Mouse (Mus musculus): ENCODE data around the gene Crocc2. TPM values are rescaled to one million over a fixed set of nuclear protein-coding genes. Genes with fewer than 3 reads are reported as not detected.

Crocc2 gene
- polyA plus RNA-seq, 1 experiment, result not detected

DNA sequence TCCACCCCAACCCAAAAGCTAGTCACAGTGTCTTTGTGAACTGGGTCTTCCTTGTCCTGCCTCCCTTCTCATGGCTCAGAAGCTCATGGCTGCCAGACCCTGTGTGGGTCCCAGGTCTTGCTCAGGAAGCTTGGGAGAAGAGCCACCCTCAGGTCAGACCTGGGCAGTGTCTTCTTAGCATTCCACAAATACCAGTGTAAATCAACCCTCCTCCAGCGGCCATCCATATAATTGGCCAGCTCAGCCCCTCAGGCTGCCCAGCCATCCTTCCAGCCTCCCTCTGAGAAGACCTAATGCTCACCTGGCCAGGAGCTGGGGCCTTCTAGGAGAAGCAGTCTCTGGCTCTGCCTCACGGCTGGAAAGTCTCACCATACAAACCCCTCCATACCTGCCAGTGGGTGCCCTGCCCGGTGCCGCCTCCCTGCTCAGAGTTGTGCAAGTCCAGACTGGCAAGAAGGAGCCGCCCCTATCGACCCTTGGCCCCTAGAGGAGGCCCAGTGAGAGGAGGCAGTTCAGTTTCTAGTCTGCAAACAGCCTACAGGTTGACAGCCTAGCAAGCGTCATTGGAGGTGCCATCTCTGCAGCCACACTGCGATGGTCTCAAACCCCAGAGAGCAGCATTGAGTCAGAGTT is 7.9 kb upstream of the Crocc2 start, which contains the start of gene 2310007B03Rik:
2310007B03Rik (minus strand) TSS at position 448 of the 633 bp plus-strand sequence.
- Histone ChIP-seq H3K27ac (ENCODE audit: insufficient read depth, low read depth, low read length) (no peak within 1 kb of the TSS), H3K4me3 (ENCODE audit: insufficient read depth, low read length) (no peak within 1 kb of the TSS), H3K4me1 (ENCODE audit: control insufficient read depth, insufficient read depth, low read length) (peaks cover 5% of the 10 kb centered on the region)
- TF ChIP-seq POLR2A (IDR thresholded peaks at IDR 0.05; ENCODE audit: borderline replicate concordance, low read depth, low read length) (no peak), CTCF (IDR thresholded peaks at IDR 0.05; ENCODE audit: low read depth, low read length) (no peak)

DNA sequence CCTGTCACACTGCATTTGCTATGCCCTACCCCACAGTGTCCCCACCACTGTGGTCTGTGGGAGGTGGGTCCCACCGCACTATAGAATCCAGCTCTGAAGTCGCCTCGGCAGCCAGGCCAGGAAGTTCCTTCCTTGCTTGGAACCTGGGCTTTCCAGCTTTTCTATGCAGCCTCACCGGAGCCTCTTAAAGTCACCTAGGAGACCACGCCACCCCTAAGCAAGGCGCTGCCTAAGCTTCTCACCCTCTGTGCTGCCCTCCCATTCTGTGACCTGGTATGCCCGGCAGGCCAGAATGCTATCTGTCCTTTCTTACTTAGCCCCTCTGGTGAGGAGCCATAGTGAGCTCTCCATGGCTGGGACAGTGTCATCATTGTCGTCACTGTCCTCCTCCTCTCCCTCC is 7.2 kb upstream of the Crocc2 start:
- H3K4me3 ChIP-seq (ENCODE audit: insufficient read depth, low read length), result no peak overlapping the region
- H3K27ac ChIP-seq (ENCODE audit: insufficient read depth, low read depth, low read length), result no peak overlapping the region
- H3K4me1 ChIP-seq (ENCODE audit: control insufficient read depth, insufficient read depth, low read length), result peaks cover 11% of the 10 kb centered on the region
- TF ChIP-seq CTCF (IDR thresholded peaks at IDR 0.05; ENCODE audit: low read depth, low read length) (no peak), POLR2A (IDR thresholded peaks at IDR 0.05; ENCODE audit: borderline replicate concordance, low read depth, low read length) (no peak)

DNA sequence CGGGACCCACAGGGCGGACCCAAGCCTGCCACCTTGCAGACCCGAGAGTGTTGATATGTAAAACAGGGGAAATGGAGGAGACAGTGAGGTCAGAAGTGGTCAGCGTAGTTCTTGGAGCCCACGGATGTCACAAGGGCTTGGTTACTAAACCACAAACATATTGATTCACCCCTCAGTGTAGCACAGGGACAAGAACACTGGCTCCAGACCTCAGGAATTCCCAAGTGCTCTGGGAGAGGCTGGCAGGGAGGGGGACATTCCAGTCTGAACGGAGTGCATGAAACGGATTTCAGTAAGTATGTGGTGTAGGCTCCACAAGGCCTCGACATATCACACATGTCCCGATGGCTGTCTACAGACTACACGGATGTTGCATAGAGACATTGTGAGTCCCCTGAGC is 6.6 kb upstream of the Crocc2 start:
- Histone ChIP-seq H3K4me3 (ENCODE audit: insufficient read depth, low read length) (no peak overlapping the region), H3K4me1 (ENCODE audit: control insufficient read depth, insufficient read depth, low read length) (peaks cover 17% of the 10 kb centered on the region), H3K27ac (ENCODE audit: insufficient read depth, low read depth, low read length) (no peak overlapping the region)
- TF ChIP-seq CTCF (IDR thresholded peaks at IDR 0.05; ENCODE audit: low read depth, low read length) (no peak), POLR2A (IDR thresholded peaks at IDR 0.05; ENCODE audit: borderline replicate concordance, low read depth, low read length) (no peak)

DNA sequence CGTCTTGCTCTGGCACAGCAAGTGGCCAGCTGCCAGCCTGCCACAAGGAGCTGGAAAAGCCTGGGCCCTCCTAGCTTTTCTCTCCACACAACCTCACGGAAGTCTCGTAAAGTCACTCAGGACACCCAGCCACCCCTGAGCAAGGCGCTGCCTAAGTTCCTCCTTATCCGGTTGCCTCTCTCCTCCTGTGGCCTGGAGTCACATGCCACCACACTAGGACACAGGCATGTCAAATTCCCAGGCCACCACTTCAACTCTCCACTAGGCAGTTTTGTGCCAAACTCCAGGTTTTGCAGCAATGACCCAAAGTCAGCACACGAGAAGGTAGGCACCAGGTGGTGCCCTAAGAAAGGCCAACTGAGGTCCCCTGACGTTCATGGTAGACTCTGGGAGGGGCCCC is 5.9 kb upstream of the Crocc2 start:
- TF ChIP-seq CTCF (IDR thresholded peaks at IDR 0.05; ENCODE audit: low read depth, low read length), result no peak
- no peak for TF ChIP-seq POLR2A (IDR thresholded peaks at IDR 0.05; ENCODE audit: borderline replicate concordance, low read depth, low read length)
- Histone ChIP-seq H3K4me1 (ENCODE audit: control insufficient read depth, insufficient read depth, low read length) (peaks cover 22% of the 10 kb centered on the region), H3K27ac (ENCODE audit: insufficient read depth, low read depth, low read length) (no peak overlapping the region), H3K4me3 (ENCODE audit: insufficient read depth, low read length) (no peak overlapping the region)

DNA sequence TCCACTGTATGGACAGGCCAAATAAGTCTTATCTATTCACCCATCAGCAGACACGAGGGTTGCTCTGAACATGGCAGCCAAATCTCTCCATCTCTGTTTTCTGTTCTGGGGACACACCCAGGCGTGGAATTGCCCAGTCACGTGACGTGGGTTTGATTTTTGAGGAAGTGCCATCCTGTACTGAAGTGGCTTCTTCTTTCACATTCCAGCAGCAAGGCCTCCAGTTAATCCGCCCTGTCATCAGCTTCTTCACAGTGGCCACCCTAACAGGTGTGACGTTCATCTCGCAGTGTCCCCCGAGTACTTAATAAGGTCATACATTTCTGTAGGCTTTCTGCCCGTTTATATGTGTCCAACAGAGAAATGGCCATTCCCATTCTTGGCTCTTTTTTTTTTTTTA is 3.1 kb upstream of the Crocc2 start:
- TF ChIP-seq POLR2A (IDR thresholded peaks at IDR 0.05; ENCODE audit: borderline replicate concordance, low read depth, low read length), result no peak
- no peak for TF ChIP-seq CTCF (IDR thresholded peaks at IDR 0.05; ENCODE audit: low read depth, low read length)
- Histone ChIP-seq H3K27ac (ENCODE audit: insufficient read depth, low read depth, low read length) (no peak overlapping the region), H3K4me3 (ENCODE audit: insufficient read depth, low read length) (no peak overlapping the region)

DNA sequence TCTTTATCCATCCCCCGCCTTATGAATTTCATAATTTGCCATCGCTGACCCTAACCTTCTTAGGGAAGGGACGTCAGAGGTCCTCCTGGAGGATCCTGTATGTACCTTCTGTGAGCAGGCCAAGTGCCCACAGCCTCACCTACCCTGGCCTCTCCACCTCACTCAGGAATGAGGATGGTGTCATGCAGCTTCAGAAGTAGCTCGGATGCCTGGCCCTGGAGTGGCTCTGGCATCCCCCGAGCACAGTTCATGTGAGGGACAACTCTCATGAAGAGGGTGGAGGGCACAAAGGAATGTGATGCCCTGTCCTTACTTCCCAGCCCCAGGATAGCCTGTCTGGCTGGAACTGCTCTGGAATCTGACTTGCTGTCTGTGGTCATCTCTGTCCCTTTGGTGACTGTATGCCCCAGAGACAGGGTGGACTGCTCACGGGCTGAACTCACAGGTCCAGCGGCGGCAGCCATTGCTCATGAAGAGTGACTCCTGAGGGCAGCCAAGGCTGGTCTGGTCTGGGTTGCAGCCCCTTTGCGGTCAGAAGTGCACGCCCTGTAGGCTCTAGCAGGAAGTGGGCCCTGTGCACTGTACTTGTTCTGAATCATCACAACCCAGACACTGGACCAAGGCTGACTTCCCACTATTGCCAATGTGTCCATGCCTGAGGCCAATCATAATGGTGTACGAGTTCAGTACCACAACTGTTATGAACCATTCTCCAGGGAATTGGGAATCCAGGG is 2.0 kb upstream of the Crocc2 start:
- Histone ChIP-seq H3K27ac (ENCODE audit: insufficient read depth, low read depth, low read length) (no peak overlapping the region), H3K4me3 (ENCODE audit: insufficient read depth, low read length) (no peak overlapping the region), H3K4me1 (ENCODE audit: control insufficient read depth, insufficient read depth, low read length) (peaks cover 22% of the 10 kb centered on the region)
- TF ChIP-seq CTCF (IDR thresholded peaks at IDR 0.05; ENCODE audit: low read depth, low read length), result no peak
- no peak for TF ChIP-seq POLR2A (IDR thresholded peaks at IDR 0.05; ENCODE audit: borderline replicate concordance, low read depth, low read length)

More for the DNA sequence above, 3.1 kb upstream of the Crocc2 start:
- peaks cover 22% of the 10 kb centered on the region for H3K4me1 ChIP-seq (ENCODE audit: control insufficient read depth, insufficient read depth, low read length)

DNA sequence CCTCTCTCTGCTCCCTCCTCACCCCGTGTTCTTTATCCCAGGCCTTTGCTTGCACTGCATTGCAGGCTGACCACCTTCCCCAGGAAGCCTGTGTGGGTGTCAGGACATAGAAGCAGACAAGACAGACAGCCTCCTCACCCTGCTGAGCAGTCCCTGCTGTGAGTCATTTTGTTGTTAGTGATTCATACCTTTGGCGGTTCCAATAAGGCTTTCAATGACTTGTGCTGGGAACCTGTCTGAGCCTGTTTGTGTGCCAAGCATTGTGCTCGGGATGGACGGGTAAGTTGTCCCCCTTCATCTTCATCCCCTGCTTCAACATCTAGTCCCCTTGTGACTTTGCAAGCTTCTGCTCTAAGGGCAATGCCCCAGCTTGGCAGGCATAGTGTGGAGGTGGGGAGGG is 5.1 kb downstream of the Crocc2 start:
- Histone ChIP-seq H3K4me1 (ENCODE audit: control insufficient read depth, insufficient read depth, low read length) (no peaks in the 10 kb centered on the region), H3K4me3 (ENCODE audit: insufficient read depth, low read length) (no peak overlapping the region), H3K27ac (ENCODE audit: insufficient read depth, low read depth, low read length) (no peak overlapping the region)
- no peak for TF ChIP-seq CTCF (IDR thresholded peaks at IDR 0.05; ENCODE audit: low read depth, low read length)
- no peak for TF ChIP-seq POLR2A (IDR thresholded peaks at IDR 0.05; ENCODE audit: borderline replicate concordance, low read depth, low read length)

DNA sequence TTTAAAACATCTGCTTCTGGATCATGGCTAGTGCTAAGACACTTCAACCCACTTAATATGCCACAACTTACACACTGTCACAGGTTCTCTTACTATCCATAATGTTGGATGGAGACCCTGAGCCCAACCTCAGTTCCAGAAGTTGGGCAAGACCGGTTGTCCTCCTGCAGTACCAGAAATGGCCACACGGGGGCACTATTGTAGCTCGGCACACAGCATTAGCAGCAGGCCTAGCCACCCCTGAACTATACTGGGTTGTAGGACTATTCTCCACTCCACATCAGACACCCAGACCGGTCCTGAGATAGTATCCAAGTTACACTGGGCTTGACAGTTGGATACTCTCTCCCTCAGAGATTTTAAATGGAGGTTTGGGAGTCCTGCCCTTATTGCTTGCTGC is 5.9 kb downstream of the Crocc2 start:
- no peak overlapping the region for H3K4me3 ChIP-seq (ENCODE audit: insufficient read depth, low read length)
- TF ChIP-seq CTCF (IDR thresholded peaks at IDR 0.05; ENCODE audit: low read depth, low read length), result peak; percentile 97
- TF ChIP-seq POLR2A (IDR thresholded peaks at IDR 0.05; ENCODE audit: borderline replicate concordance, low read depth, low read length), result no peak
- H3K4me1 ChIP-seq (ENCODE audit: control insufficient read depth, insufficient read depth, low read length), result no peaks in the 10 kb centered on the region
- no peak overlapping the region for H3K27ac ChIP-seq (ENCODE audit: insufficient read depth, low read depth, low read length)

DNA sequence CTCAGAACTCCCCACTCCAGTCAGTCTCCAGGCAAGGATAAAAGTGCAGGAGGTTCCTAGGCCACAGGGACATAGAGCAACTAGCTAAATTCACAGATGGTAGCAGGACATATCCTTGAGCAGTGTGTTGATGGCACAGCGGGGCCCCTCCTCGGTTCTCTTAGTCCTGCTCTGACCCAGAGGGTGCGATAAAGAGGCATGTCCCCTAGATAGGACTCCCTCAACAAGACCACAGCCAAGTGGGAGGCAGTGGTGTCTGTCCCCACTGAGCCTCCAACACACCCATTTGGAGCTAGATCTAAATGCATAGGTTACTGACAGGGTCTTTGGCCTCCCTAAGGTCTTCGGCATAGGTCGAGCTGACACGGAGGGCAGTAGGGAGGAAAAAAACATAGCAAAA is 7.3 kb downstream of the Crocc2 start:
- H3K27ac ChIP-seq (ENCODE audit: insufficient read depth, low read depth, low read length), result no peak overlapping the region
- H3K4me3 ChIP-seq (ENCODE audit: insufficient read depth, low read length), result no peak overlapping the region
- TF ChIP-seq CTCF (IDR thresholded peaks at IDR 0.05; ENCODE audit: low read depth, low read length), result no peak
- TF ChIP-seq POLR2A (IDR thresholded peaks at IDR 0.05; ENCODE audit: borderline replicate concordance, low read depth, low read length), result no peak

More for the DNA sequence above, 7.3 kb downstream of the Crocc2 start:
- no peaks in the 10 kb centered on the region for H3K4me1 ChIP-seq (ENCODE audit: control insufficient read depth, insufficient read depth, low read length)
